Mouse (Mus musculus) neural tube, embryonic 13.5 days (tissue): Measurements from ENCODE around the gene Ntn1. TPM values are rescaled to one million over a fixed set of nuclear protein-coding genes. Genes with fewer than 3 reads are reported as not detected.

ENCODE experiments used
- ATAC-seq: fragments of 200-750 bp; cut with Nextera tagmentation; 2 replicates; pipeline ENCODE4 v1.8.0; 2017; ENCODE audit warnings: low read depth, mild to moderate bottlenecking, moderate TSS enrichment, moderate library complexity
- H3K27ac ChIP-seq: fragments of 300-500 bp; sonication (generic); replicated peaks from 2 replicates; pipeline ENCODE4 v1.5.1; 2015; ENCODE audit warnings: moderate library complexity, mild to moderate bottlenecking, inconsistent platforms
- H3K27me3 ChIP-seq: fragments of 300-500 bp; sonication (generic); 2 replicates; pipeline ENCODE4 v1.6.1; 2015; ENCODE audit warnings: mild to moderate bottlenecking, inconsistent platforms
- H3K36me3 ChIP-seq: fragments of 300-500 bp; sonication (generic); 2 replicates; pipeline ENCODE4 v1.6.1; 2015; ENCODE audit warnings: mild to moderate bottlenecking, inconsistent platforms
- H3K4me1 ChIP-seq: fragments of 300-500 bp; sonication (generic); replicated peaks from 2 replicates; pipeline ENCODE4 v1.6.1; 2015; ENCODE audit warnings: inconsistent platforms
- H3K4me2 ChIP-seq: fragments of 300-500 bp; sonication (generic); 2 replicates; pipeline ENCODE4 v1.6.1; 2015; ENCODE audit warnings: inconsistent platforms, mild to moderate bottlenecking, moderate library complexity
- H3K4me3 ChIP-seq: fragments of 300-500 bp; sonication (generic); 2 replicates; pipeline ENCODE4 v1.5.1; 2015; ENCODE audit warnings: mild to moderate bottlenecking, inconsistent platforms
- H3K9ac ChIP-seq: fragments of 300-500 bp; sonication (generic); 2 replicates; pipeline ENCODE4 v1.6.1; 2015; ENCODE audit warnings: moderate library complexity, mild to moderate bottlenecking, inconsistent platforms
- H3K9me3 ChIP-seq: fragments of 300-500 bp; sonication (generic); 2 replicates; pipeline ENCODE4 v1.6.1; 2016; ENCODE audit warnings: inconsistent platforms
- WGBS: fragments of 180-500 bp; shearing (Covaris S2); methylation state at CpG from one replicate; pipeline ENCODE4 v1.1.7; 2015; 5-methylcytosine and 5-hydroxymethylcytosine counted together
- polyA plus RNA-seq: library from polyadenylated mRNA; unstranded; fragments of >200 nt; fragmentation: Nextera tagmentation; extraction: Ambion mirVana; gene quantifications from 2 replicates; pipeline ENCODE4 v1.2.1, GENCODE M21; 2015

Ntn1 gene
- polyA plus RNA-seq, 1 experiment from 2014 or later, result 35.3 TPM

DNA sequence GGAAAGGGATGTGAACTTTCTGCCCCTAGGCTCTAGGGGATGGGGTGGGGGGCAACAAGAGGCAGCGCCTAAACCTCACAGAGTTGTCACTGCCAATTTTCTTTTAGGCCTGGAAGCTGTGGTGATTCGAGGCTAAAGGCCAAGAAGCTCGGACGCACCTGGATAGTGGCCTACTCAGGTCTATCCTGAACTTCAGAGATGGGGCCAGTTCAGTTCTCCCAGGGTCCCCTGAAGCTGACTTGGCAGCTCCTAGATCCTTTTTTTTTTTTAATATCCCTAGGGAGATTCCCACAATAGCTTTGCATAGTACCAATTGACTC is 13.2 kb downstream of the Ntn1 start:
- peak overlapping the region; percentile 71 for H3K4me3 ChIP-seq
- H3K4me1 ChIP-seq, result peaks cover 80% of the 10 kb centered on the region
- 23% methylated on average over 4 of the region's 4 CpGs for WGBS
- peaks cover 87% of the 10 kb centered on the region for H3K27me3 ChIP-seq
- peak overlapping the region; percentile 94 for H3K4me2 ChIP-seq
- no peak for ATAC-seq
- H3K9me3 ChIP-seq, result no peaks in the 10 kb centered on the region
- peak overlapping the region; percentile 85 for H3K9ac ChIP-seq
- H3K36me3 ChIP-seq, result no peaks in the 10 kb centered on the region
- peak overlapping the region; percentile 88 for H3K27ac ChIP-seq

DNA sequence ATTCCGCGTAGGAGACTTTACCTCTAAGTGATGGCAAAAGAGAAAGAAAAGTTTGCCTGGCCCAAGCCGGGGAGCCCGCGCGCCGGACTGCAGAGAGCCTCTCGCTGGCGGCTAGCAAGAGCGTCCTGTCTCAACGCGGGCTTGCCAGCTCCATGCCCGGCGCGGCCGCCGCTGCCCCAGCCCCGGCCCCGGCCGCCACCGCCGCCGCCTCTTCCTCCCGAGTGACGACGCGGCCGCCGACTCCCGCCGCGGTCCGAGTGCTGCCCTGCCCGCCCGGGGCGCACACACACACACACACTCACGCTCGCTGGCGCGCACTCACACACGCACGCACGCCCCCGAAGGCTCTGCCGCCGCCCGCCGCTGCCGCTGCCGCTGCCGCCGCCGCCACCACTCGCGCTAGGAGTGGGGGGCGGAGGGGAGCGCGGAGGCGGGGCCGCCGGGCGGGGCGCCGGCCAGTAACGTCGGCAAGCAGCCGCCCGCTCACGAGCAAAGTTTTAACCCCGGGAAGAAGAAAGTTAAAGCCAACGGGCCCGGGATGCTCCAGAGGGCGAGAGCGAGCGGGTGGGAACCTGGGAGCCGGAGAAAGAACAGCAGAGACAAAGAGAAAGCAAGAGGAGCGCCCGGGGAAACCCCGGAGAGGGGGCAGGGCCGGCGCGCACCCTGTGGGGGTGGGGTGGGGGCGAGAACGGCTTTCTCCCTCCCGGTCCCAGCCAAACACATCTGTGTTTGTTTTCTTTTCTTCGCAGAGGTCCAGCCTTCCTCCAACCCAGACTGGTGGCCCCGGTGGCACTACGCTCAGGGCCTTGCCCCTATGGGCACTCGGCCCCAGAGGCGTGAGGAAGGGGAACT is 13.8 kb downstream of the Ntn1 start:
- WGBS, result 1% methylated on average over 72 of the region's 90 CpGs
- peak; percentile 68 for ATAC-seq
- Histone ChIP-seq H3K9me3 (no peaks in the 10 kb centered on the region), H3K9ac (peak overlapping the region; percentile 85), H3K4me2 (peak overlapping the region; percentile 94), H3K4me3 (peak overlapping the region; percentile 71), H3K27ac (peak overlapping the region; percentile 88), H3K4me1 (peaks cover 86% of the 10 kb centered on the region), H3K27me3 (peaks cover 87% of the 10 kb centered on the region), H3K36me3 (no peaks in the 10 kb centered on the region)

DNA sequence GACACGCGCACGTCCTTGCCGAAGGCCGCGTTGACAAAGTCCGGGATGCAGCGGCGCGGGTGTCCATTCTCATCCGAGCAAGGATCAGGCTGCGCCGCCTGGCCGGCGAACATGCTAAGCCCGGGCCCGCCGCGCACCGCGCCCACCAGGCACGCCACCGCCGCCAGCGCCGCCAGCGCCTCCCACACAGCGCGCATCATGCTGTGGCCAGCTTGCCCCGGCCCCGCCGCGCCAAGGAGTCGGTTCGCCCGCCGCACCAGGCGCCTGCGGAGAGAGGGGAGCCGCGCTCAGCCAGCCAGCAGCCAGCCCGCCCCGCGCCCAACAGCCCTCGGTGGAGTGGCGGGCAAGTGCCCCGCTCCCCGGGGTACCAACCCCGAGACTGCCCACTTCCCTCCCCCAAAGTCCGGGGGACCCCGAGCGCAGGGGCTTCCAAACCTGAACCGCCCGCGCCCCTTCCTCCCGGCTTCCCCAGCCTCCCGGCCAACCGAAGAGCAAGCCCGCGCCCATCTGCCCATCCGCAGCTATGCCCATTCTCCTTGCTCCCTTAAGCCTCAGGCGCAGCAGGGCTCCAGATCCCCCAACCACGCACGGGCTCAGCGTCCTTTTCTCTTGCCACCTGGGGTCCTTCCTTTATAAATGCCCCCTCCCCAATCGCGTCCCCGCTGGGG is 14.6 kb downstream of the Ntn1 start:
- Histone ChIP-seq H3K9ac (peak overlapping the region; percentile 85), H3K27me3 (peaks cover 87% of the 10 kb centered on the region), H3K36me3 (no peaks in the 10 kb centered on the region), H3K27ac (peak overlapping the region; percentile 88), H3K4me1 (peaks cover 91% of the 10 kb centered on the region), H3K4me2 (peak overlapping the region; percentile 94), H3K9me3 (no peaks in the 10 kb centered on the region), H3K4me3 (peak overlapping the region; percentile 71)
- peak; percentile 61 for ATAC-seq
- WGBS, result under 1% methylated on average over 66 of the region's 68 CpGs

DNA sequence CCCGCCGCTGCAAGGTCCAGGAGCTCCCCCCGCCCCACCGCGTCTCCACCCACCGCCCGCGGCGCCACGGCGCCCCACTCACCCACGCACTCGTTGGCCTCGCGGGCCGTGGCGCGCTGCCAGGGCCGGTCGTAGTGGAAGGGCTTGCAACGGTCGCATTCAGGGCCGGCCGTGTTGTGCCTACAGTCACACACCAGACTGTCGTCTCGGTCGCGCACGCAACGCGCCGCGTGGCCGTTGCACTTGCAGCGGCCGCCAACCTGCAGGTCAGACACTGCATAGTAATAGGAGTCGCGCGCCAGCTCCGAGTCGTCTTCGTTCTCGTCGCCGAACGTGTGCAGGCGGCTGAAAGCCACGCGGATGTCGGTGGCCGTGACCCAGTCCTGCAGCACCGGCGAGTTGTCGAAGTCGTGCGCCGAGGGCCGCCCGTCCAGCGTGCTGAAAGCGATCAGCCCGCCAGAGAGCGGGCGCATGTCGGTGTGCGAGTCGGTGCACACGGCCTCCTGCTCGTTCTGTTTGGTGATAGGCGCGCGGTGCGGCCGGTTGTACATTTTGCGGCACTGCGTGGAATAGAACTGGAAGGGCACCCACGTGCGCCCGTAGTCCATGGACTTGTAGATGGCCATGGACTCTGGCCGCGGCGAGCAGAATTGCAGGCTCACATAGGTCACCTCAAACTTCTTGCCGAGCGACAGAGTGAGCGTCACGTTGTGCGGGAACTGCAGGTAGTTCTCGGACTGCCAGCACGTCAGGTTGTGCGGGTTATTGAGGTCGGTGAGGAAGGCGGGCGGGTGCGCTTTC is 15.4 kb downstream of the Ntn1 start:
- Histone ChIP-seq H3K9me3 (no peaks in the 10 kb centered on the region), H3K4me1 (peaks cover 90% of the 10 kb centered on the region), H3K4me2 (peak overlapping the region; percentile 94), H3K27me3 (peaks cover 82% of the 10 kb centered on the region), H3K27ac (peak overlapping the region; percentile 88), H3K36me3 (no peaks in the 10 kb centered on the region), H3K9ac (peak overlapping the region; percentile 85), H3K4me3 (peak overlapping the region; percentile 71)
- ATAC-seq, result peak; percentile 7; the same call in 1 of the 2 replicates
- WGBS, result under 1% methylated on average over 92 of the region's 94 CpGs

DNA sequence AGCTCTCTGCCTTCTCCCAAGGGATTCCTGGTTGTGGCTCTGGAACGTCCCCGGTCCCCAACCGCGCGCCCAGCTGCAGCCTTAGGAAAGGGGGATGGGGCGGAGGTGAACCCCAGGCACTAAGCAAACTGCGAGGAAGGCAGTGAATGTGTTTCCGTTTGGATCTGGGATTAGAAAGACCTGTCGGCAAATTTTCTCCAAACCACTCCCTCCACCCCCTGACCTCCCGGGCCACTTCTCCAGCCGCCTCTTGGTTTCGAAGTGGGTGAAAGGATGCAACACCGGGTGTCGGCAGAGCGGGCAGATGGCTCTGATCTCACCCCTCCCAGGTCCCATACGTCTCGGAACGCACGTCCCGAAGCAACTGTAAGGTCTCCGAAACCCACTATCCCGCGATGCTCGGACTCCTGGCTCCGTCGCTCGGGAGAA is 16.0 kb downstream of the Ntn1 start:
- Histone ChIP-seq H3K4me2 (peak overlapping the region; percentile 94), H3K36me3 (no peaks in the 10 kb centered on the region), H3K9me3 (no peaks in the 10 kb centered on the region), H3K4me3 (peak overlapping the region; percentile 71), H3K4me1 (peaks cover 92% of the 10 kb centered on the region), H3K9ac (peak overlapping the region; percentile 85), H3K27me3 (peaks cover 78% of the 10 kb centered on the region), H3K27ac (peak overlapping the region; percentile 88)
- ATAC-seq, result no peak
- under 1% methylated on average over 27 of the region's 27 CpGs for WGBS

DNA sequence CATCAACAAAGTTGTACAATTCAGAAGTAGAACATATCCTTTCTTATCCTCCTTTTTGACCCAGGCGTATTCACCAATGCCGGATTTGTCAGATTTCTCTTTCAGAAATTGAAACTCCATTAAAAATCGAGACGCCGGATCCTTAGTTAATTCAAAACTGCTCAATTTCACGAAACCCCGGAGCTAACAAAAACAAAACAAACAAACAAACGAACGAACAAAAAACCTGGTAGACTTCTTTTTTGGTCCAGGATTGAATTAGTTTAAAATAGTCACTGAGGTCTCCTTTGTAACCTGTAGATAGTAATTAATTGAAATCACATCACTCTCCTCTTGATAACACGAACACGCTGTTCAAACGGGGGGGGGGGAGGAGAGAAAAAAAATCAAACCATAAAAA is 16.5 kb downstream of the Ntn1 start:
- peaks cover 92% of the 10 kb centered on the region for H3K4me1 ChIP-seq
- peaks cover 74% of the 10 kb centered on the region for H3K27me3 ChIP-seq
- peak overlapping the region; percentile 71 for H3K4me3 ChIP-seq
- no peak for ATAC-seq
- H3K9me3 ChIP-seq, result no peaks in the 10 kb centered on the region
- peak overlapping the region; percentile 94 for H3K4me2 ChIP-seq
- no peaks in the 10 kb centered on the region for H3K36me3 ChIP-seq
- peak overlapping the region; percentile 85 for H3K9ac ChIP-seq
- 3% methylated on average over 12 of the region's 12 CpGs for WGBS
- H3K27ac ChIP-seq, result peak overlapping the region; percentile 88; the same call in 1 of the 2 replicates

DNA sequence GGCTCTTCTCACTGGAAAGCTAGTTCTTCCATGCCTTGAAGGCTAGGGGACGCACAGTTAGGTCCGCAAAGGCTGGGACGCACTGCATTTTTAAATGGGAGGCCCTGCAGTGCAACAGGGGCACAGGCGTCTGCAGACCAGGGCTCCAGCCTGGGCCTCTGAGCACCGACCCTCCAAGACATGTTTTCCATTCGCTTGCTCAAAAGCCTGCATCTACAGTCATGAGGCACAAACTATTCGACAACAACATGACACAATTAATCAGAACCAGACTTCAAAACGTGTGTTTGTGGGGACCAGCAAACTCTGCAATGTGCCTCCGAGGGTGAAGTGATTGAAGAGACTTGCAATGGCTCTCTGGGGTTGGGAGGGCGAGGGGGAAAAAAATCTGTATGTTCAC is 17.1 kb downstream of the Ntn1 start:
- peaks cover 68% of the 10 kb centered on the region for H3K27me3 ChIP-seq

DNA sequence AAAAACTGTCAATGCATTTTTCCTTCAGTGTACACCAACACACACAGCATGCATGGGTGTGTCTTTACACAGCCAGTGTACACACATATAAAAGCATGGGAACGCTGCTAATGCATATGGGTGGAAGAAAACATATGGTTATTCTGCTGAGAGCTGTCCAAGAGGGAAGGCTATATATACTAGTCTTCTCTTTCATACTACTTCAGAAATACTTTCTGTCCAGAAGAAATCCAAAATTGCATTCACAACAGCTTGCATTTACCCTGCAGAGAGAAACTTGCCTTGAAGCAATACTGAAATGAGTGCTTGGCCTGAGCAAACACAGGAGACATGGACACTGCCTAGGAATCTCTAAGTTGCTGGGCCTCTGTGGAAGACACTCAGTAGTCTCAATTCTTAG is 18.8 kb downstream of the Ntn1 start:
- peak overlapping the region; percentile 13; the same call in 1 of the 2 replicates for H3K9ac ChIP-seq
- H3K27me3 ChIP-seq, result peaks cover 58% of the 10 kb centered on the region
- no peak overlapping the region for H3K27ac ChIP-seq
- 74% methylated on average over 1 of the region's 1 CpGs for WGBS
- no peak for ATAC-seq
- peak overlapping the region; percentile 94 for H3K4me2 ChIP-seq
- peaks cover 88% of the 10 kb centered on the region for H3K4me1 ChIP-seq
- H3K36me3 ChIP-seq, result no peaks in the 10 kb centered on the region
- H3K9me3 ChIP-seq, result no peaks in the 10 kb centered on the region
- H3K4me3 ChIP-seq, result peak overlapping the region; percentile 10

More for the DNA sequence above, 17.1 kb downstream of the Ntn1 start:
- Histone ChIP-seq H3K9me3 (no peaks in the 10 kb centered on the region), H3K9ac (peak overlapping the region; percentile 85), H3K4me2 (peak overlapping the region; percentile 94), H3K36me3 (no peaks in the 10 kb centered on the region), H3K4me3 (peak overlapping the region; percentile 71), H3K27ac (peak overlapping the region; percentile 52), H3K4me1 (peaks cover 94% of the 10 kb centered on the region)
- WGBS, result 5% methylated on average over 10 of the region's 10 CpGs
- no peak for ATAC-seq

DNA sequence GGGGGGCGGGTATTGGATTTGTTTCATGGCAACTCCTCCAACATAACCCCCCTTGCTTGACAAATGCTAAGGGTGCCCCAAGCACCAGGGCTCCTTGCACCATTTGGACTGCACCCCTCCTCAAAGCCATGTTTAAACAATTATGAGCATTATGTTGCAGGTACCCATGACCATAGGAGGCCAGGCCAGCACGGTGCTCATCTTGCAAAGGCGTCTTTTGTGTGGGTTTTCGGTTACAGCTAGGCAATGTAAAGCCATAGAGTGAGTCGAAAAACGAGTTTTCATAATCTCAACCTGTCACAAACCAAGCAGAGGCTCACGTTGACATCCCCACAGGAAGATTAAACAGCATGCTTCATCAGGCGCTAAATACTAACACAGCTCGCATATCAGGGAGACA is 19.3 kb downstream of the Ntn1 start:
- Histone ChIP-seq H3K27ac (no peak overlapping the region), H3K4me1 (peaks cover 83% of the 10 kb centered on the region), H3K4me2 (peak overlapping the region; percentile 94), H3K9ac (no peak overlapping the region), H3K9me3 (no peaks in the 10 kb centered on the region), H3K36me3 (no peaks in the 10 kb centered on the region), H3K27me3 (peaks cover 60% of the 10 kb centered on the region), H3K4me3 (peak overlapping the region; percentile 10)
- no peak for ATAC-seq
- WGBS, result 70% methylated on average over 9 of the region's 9 CpGs

DNA sequence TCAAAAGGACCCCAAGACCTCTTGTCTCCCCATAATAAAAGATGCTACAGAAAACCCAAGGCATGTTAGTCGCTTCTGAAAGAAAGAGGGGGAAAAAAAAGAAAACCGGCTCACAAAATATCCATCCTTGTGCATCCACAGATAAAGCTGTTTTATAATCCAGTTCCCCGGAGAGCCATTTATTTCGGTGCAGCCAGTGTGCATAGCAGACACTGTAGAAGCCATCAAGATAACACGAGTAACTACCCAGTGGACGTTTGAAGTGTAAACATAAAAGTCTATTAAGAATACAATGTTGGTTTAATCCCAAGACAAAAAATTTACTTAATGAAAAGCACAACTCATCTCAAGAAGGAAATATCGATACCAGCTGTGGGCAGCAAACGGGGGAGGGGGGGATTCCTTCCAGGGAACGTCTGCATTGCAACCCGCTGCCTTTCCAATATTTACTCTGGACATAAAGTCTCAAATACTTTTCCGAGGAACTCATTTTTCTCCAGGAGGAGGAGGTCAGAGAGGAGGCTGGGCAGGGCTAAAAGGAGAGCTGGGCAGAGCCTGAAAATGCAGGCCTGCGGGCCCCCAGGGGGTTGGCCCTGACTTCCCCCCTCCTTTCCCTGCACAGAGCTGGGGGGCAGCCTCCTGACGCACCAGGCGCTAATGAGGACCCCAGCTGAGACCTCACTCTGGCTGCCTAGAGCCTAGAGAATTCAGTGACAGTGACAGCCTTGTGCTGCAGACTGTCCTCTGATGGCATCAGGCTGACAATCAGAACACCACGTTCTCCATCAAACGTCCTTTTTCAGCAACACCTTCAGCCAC is 21.5 kb downstream of the Ntn1 start:
- Histone ChIP-seq H3K4me3 (peak overlapping the region; percentile 17; the same call in 1 of the 2 replicates), H3K4me2 (peak overlapping the region; percentile 94), H3K27ac (peak overlapping the region; percentile 73), H3K9ac (peak overlapping the region; percentile 54), H3K36me3 (no peaks in the 10 kb centered on the region), H3K27me3 (peaks cover 48% of the 10 kb centered on the region), H3K4me1 (peaks cover 62% of the 10 kb centered on the region), H3K9me3 (no peaks in the 10 kb centered on the region)
- peak; percentile 55; the same call in 1 of the 2 replicates for ATAC-seq
- WGBS, result 9% methylated on average over 16 of the region's 16 CpGs

DNA sequence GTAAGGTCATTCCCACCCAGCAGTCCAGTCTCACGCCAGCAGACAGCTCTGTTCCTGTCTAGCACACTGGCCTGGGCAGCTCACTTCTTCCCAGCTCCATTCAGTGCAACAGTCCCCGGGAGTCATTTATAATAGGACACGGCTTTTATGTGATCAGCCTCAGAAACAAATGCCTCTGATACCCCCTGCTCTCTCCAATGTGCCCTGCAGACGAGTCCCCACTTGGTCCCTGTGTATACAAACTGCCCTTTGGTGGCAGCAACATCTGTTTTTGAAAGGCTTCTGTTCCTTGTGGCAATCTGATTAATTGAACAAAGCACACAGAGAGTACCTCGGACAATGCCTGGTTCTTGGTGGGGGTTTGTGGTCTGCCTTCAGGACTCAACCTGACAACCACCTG is 22.2 kb downstream of the Ntn1 start:
- ATAC-seq, result peak; percentile 43; the same call in 1 of the 2 replicates
- Histone ChIP-seq H3K4me3 (no peak overlapping the region), H3K9me3 (no peaks in the 10 kb centered on the region), H3K27me3 (peaks cover 45% of the 10 kb centered on the region), H3K36me3 (no peaks in the 10 kb centered on the region), H3K27ac (peak overlapping the region; percentile 52; the same call in 1 of the 2 replicates), H3K4me1 (peaks cover 60% of the 10 kb centered on the region), H3K9ac (0 out of 2 replicates have a peak overlapping the region, but pooled peaks have one; percentile 54), H3K4me2 (peak overlapping the region; percentile 94)
- 10% methylated on average over 5 of the region's 5 CpGs for WGBS
